Mouse (Mus musculus): ENCODE measurements around the gene Parg. TPM values are rescaled to one million over a fixed set of nuclear protein-coding genes. Genes with fewer than 3 reads are reported as not detected.

Gene Parg
- polyA plus RNA-seq, 1 experiment from 2014 or later: 47.5 TPM

DNA sequence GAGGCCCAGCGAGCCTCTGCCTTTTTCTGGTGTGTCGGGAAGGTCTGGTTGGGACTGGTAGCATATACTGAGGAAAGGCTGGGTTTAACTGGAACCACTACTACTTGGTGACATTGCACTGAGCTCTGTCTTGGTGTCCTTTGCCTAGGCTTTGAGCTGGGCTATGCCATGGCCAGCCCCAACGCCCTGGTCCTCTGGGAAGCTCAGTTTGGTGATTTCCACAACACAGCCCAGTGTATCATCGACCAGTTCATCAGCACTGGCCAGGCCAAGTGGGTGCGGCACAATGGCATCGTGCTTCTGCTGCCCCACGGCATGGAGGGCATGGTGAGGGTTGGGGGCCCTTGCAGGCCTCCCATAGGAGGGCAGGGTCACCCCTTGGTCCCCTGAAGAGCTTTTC, 142.4 kb downstream of the Parg start:
- Histone ChIP-seq H3K4me3 (no peak overlapping the region), H3K36me3 (peaks cover 82% of the 10 kb centered on the region), H3K27ac (replicated peaks) (no peak overlapping the region), H3K9me3 (replicated peaks) (no peaks in the 10 kb centered on the region), H3K4me1 (no peaks in the 10 kb centered on the region), H3K27me3 (ENCODE audit: low read depth, poor library complexity, severe bottlenecking) (no peaks in the 10 kb centered on the region)
- DNase-seq (ENCODE audit: low spot score): no peak
- 89% methylated on average over 7 of the region's 7 CpGs for WGBS

DNA sequence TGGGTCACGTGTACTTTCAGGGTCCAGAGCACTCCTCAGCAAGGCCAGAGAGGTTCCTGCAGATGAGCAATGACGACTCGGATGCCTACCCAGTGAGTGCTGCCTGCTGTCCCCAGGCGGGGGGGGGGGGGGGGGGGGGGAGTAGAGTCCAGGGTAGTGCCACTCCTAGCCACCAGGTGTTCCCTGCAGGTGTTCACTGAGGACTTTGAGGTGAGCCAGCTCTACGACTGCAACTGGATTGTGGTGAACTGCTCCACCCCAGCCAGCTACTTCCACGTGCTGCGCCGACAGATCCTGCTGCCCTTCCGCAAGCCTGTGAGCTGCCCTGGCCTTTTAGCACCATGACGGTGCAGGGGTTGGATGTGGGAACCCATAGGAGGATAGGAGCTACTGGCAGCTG, 142.9 kb downstream of the Parg start:
- no peak for DNase-seq (ENCODE audit: low spot score)
- Histone ChIP-seq H3K9me3 (replicated peaks) (no peaks in the 10 kb centered on the region), H3K4me3 (no peak overlapping the region), H3K4me1 (no peaks in the 10 kb centered on the region), H3K36me3 (peaks cover 78% of the 10 kb centered on the region), H3K27ac (replicated peaks) (no peak overlapping the region), H3K27me3 (ENCODE audit: low read depth, poor library complexity, severe bottlenecking) (no peaks in the 10 kb centered on the region)
- WGBS: 90% methylated on average over 9 of the region's 10 CpGs

Other genes starting within 250 kb of the Parg start
- gene Galnt15, start 173.0 kb upstream of the Parg start, polyA plus RNA-seq (2016; fragmentation: Nextera tagmentation; extraction: Ambion mirVana): 0.10 and 0.11 TPM in 2 replicates
- 19.7 and 26.7 TPM in 2 replicates for gene Oxnad1, start 116.6 kb upstream of the Parg start, polyA plus RNA-seq (2016; fragmentation: Nextera tagmentation; extraction: Ambion mirVana)
- gene Dph3, start 116.2 kb upstream of the Parg start, polyA plus RNA-seq (2016; fragmentation: Nextera tagmentation; extraction: Ambion mirVana): 92.1 and 104 TPM in 2 replicates
- not detected in 2 replicates for gene Msmb, start 59.9 kb upstream of the Parg start, polyA plus RNA-seq (2016; fragmentation: Nextera tagmentation; extraction: Ambion mirVana)
- gene Ncoa4, start 42.1 kb upstream of the Parg start, polyA plus RNA-seq (2016; fragmentation: Nextera tagmentation; extraction: Ambion mirVana): 71.1 and 82.2 TPM in 2 replicates
- gene Timm23, start 51 bp upstream of the Parg start, polyA plus RNA-seq (2016; fragmentation: Nextera tagmentation; extraction: Ambion mirVana): 312 and 360 TPM in 2 replicates
- 17.4 and 18.4 TPM in 2 replicates for gene Ogdhl, start 120.1 kb downstream of the Parg start, polyA plus RNA-seq (2016; fragmentation: Nextera tagmentation; extraction: Ambion mirVana)
- not detected in 2 replicates for gene 1700024G13Rik, start 186.4 kb downstream of the Parg start, polyA plus RNA-seq (2016; fragmentation: Nextera tagmentation; extraction: Ambion mirVana)